Mouse (Mus musculus): ENCODE data around the gene Arfgap3.

Arfgap3 gene

DNA sequence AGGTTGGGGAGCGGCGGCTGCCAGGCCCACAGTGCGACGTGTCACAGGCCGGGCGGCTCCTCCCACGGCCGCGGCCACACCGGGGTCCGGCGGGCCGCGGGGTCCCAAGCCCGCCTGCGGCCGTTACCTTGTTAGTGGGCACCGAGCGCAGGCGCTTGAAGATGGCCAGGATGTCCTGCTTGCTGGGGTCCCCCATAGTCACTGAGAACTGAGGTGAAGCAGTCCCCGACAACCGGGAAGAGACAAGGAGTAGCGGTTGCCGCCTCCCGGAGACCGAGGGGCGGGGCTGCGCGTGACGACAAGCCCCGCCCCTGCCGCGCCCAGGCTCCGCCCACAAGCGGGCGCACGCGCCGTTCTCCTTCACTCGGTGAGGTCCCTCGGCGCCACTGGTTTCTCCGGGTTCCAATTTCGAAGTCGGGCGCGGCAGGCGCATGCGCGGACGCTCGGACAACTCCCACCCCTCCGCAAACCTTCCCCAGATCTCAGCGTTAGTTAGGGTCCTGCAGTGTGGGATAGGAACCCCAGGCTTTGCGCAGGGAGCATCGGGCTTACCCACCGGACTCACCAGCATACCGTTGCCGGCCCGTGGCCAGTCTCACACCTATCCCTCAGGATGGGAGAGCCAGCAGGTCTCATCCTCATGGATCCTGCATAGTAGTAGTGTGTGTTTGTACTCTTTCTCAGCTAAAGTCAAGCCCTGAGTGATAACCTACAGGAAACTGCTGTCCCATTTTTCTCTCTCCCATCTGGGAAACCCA lies at the start of gene Arfgap3:
Gene Arfgap3, minus strand, starts transcription at position 294 of the 758 bp plus-strand sequence.
- TF ChIP-seq GATA4 (IDR thresholded peaks at IDR 0.05; ENCODE audit: insufficient replicate concordance, low read length), result no peak; the same call in 1 of the 2 replicates

DNA sequence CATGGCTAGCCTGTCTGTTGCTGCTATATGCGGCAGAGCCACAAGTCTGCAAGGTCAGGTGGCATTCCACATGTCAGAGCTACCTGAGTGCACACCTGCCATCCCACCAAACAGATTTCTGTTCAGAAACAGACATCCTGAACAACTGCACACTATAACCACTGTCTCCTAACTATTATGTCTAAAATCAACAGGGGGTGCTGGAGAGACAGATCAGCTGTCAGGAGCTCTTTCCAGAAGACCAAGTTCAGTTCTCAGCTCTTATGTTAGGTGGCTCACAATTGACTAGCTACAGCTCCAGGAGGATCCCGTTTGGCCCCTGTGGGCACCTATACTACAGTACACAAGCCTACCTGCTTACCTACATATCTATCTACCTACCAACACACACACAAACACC lies 42.7 kb upstream of the Arfgap3 start:
- no peak for TF ChIP-seq GATA4 (IDR thresholded peaks at IDR 0.05; ENCODE audit: insufficient replicate concordance, low read length)

DNA sequence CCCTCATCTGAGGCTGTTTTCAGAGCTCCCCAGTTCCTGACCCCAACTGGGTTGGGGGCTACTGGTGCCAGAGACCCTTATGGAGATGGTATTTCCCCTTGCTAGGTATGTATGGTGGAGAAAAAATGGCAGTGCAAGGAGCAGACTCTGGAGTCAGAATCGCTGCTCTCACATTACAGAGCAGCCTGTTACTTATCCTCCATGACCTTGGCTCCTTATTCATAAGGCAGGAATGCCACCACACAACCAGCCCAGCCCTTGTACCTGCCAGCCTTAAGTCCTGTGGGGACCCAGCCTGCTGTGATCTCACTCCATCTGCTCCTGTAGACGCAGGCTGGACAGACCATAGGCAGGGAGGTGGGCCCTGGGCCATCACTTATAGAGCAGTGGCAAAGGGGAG lies 37.9 kb upstream of the Arfgap3 start:
- TF ChIP-seq GATA4 (IDR thresholded peaks at IDR 0.05; ENCODE audit: insufficient replicate concordance, low read length), result no peak

DNA sequence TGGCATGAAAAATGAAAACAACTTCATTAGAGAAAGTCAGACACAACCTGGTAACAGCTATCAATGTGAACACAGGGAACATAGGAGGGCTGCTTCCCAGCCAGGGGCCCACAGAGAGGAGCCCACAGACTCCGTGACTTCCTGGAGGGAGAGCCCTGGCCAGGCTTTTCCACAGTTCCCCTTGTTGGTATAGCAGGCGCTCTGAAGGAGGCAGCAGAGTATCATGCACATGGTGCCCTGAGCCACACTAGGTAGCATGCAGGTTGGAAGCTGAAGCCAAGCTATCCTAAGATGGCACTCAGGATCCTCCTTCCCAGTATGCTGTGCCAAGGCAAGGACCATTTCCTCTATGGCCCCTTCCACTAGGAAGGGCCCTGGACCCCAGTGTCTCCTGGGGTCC lies 33.6 kb upstream of the Arfgap3 start:
- TF ChIP-seq GATA4 (IDR thresholded peaks at IDR 0.05; ENCODE audit: insufficient replicate concordance, low read length), result no peak

DNA sequence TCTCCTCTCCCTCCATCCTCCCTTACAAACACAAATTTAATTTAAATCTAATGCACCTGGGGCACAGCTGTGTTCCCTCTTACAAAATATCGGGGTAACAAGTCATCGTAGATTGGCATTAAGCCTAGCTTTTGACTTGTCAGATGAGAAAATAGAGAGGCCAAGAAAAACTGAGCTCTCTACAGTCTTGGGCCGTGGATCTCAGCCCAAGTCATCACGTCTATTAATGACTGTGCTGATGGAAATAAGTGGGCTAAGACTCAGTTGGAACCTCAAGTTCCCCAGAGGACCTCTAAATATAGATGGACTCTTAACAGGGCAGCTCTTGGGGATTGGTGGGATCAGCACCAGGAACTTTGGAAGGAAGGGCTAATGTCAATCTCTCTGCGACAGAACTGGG lies 33.1 kb upstream of the Arfgap3 start:
- TF ChIP-seq GATA4 (IDR thresholded peaks at IDR 0.05; ENCODE audit: insufficient replicate concordance, low read length), result no peak

DNA sequence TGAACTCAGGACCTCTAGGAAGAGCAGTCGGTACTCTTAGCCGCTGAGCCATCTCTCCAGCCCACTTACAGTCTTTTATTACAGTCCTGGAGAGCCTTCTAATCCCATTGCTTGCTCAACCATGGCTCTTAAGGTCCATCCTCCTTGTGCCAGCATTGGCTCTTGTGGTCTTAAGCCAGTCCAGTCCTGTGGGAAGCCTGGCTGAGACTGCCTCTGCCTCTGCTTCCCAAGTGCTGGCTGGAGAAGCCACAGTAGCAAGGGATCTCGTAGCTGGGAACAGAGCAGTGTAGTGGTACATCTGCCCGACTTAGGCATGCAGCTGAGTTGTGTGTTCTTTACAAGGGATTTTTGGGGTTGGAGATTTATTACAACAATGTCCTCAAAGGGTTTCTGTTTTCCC lies 32.4 kb upstream of the Arfgap3 start:
- TF ChIP-seq GATA4 (IDR thresholded peaks at IDR 0.05; ENCODE audit: insufficient replicate concordance, low read length), result no peak

DNA sequence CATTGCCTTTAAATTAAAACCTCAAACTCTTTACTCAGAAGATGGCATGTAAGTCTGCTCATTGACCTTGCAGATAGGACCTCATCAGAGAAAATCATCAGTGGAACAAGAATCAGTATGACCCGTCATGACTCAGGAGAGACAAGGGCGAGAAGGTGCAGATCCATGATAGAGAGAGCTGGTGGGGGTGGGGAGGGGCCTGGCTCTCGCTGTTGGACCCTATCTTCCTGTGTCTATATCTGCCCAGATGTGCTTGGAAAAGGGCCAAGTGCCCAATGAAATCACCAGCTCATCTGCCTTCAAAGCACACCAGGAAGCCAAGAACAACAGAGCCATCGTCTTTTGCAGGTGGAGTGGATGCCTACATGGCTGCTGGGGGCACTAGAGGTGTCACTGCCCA lies 27.1 kb upstream of the Arfgap3 start:
- TF ChIP-seq GATA4 (IDR thresholded peaks at IDR 0.05; ENCODE audit: insufficient replicate concordance, low read length), result no peak

DNA sequence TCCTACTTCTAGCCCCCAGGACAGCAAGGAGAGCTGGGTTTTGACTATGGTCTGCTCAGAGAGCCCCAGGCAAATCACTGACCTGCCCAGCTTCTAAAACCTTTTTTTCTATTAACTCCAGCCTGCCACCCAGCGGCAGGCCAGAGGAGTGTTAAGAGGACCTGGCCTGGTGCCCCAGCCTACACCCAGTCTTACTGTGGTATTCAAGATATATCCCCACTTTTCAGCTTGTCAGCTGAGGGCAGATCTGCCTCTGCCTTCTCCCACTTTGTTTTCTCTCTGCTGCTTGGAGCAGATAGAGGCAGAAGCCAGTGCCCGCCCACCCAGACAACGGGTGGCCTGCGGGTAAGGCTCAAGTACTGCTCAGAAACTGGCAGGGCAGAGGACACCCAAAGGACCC lies 25.1 kb upstream of the Arfgap3 start:
- no peak for TF ChIP-seq GATA4 (IDR thresholded peaks at IDR 0.05; ENCODE audit: insufficient replicate concordance, low read length)

DNA sequence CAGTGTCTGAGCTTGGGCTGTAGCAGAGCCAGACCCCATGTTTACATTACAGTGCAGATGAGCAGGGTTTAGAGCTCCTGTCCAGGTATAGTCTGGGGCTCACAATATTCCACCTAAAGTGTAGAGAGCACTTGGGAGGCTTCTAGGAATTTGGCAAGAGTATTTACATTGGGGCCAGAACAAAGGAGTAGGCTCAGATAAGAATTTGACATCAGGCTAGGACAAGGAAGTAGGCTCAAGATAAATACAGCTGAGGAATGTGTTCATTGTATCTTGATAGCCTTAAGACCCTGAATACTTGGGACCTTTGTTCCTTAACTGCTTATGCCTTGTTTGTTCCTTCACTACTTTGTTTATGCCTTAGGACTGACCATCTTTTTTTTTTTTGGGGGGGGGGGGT lies 24.0 kb upstream of the Arfgap3 start:
- peak; percentile 91 for TF ChIP-seq GATA4 (IDR thresholded peaks at IDR 0.05; ENCODE audit: insufficient replicate concordance, low read length)

DNA sequence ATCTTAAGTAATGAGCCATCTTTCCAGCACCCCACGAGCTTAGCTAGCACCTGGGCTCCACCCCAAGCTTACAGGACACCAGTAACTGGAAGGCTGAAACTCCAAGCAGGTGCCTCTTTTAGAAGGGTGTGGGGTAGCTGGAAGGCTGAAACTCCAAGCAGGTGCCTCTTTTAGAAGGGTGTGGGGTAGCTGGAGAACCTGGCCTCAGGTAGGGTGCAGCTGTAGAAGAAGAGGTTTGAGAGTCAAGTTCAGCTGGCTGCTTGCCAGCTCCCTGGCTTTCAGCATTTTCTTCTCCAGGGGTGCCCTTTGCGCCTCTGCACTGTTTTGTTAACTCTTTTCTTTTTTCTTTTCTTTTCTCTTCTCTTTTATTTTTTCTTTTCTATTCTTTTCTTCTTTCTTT lies 18.2 kb upstream of the Arfgap3 start:
- TF ChIP-seq GATA4 (IDR thresholded peaks at IDR 0.05; ENCODE audit: insufficient replicate concordance, low read length), result no peak

DNA sequence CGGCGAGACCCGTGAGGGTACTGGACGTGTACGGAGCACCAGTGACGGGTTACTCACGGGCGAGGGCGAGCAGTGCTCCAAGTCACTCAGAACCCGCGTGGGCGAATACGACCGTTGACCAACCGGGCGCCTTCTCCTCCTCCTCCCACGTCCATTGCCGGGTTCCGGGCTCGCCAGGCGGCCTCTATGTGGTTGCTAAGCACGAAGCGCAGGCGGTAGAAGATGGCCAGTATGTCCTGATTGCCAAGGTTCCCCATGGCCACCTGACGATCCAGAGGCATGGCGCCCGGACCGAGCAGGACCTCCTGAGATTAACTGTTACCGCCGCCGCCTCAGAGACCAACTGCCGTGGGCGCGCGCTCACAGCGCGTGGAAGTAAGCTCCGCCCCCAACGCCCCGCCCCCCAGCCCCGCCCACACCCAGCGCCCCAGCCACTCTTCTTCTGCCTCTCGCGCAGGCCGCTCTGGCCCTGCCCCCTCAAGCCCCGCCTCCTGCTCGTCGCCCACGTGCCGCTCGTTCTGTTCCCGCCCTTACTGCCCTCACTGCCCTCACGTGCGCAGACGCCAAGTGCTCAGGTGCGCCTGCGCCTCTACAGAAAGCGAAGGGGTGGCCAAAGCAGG lies 17.0 kb upstream of the Arfgap3 start:
- TF ChIP-seq GATA4 (IDR thresholded peaks at IDR 0.05; ENCODE audit: insufficient replicate concordance, low read length), result no peak

DNA sequence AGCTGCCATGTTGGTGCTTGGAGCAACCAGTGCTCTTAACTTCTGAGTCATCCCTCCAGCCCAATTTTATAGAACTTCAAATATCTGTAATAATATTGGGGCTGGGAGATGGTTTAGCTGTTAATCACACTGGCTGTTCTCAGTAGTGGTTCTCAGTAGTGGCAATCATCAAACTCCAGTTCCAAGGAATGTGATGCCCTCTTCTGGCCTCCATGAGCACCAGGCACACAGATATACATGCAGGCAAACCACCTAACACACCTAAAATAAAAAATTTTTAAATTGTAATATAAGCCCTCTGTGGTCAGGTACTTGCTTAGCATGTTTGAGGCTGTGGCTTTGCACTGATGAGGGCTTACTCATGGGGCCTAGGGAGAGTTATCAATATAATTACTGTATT lies 15.7 kb upstream of the Arfgap3 start:
- TF ChIP-seq GATA4 (IDR thresholded peaks at IDR 0.05; ENCODE audit: insufficient replicate concordance, low read length), result no peak

DNA sequence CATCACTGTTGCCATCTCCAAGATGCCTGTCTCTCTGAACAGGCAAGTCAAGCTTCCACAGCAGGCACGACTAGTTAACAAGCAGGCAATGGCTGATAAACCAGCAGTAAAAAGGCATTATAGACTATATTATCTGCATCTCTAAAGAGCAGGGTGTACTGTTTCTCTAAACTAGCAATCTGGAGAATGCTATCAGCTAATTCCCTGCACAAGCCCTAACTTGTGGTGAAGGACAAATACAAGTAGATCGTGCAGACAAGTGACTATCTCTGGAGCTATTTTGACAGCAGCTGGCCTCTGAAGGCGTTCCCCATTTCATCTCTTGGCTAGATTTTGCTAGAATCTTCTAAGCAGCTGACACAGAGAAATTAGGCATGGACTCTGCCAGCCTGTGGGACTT lies 14.1 kb upstream of the Arfgap3 start:
- no peak for TF ChIP-seq GATA4 (IDR thresholded peaks at IDR 0.05; ENCODE audit: insufficient replicate concordance, low read length)

DNA sequence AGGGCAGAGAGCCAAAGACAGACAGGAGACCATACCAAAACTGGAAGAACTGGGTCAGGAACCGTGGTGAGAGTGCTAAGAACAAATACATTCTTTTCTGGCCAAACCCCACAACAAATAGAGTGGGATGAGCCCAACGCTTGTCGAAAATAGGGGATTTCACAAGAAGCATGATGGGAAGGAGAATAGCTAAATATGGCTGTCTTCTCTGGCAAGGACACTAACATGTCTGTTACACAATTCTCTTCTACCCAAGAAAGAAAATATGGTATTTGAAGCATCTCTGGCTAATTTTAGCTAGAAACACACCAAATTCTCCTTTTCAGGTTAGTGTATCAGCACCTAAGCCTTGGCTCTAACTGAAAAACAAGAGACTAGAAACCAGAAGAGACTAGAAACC lies 10.1 kb upstream of the Arfgap3 start:
- no peak for TF ChIP-seq GATA4 (IDR thresholded peaks at IDR 0.05; ENCODE audit: insufficient replicate concordance, low read length)

DNA sequence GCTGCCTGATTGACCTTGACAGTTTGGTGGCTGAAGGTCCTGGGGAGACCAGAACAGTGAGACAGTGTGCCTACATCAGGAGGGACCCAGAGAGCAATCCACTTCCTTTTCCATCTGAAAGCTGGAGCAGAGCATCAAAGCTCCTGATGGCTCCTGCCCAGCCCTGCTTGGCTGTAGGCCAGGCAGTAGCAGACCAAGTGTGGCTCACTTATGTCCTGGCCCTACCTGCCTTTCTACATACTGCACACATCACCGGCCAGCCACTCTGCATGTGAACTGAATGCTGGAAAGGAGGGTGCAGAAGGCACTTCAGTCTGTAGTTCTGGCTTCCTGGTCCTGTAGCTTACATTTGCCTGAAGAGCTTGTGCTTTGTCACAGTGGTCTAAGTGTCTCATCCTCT lies 8.4 kb upstream of the Arfgap3 start:
- TF ChIP-seq GATA4 (IDR thresholded peaks at IDR 0.05; ENCODE audit: insufficient replicate concordance, low read length), result no peak

DNA sequence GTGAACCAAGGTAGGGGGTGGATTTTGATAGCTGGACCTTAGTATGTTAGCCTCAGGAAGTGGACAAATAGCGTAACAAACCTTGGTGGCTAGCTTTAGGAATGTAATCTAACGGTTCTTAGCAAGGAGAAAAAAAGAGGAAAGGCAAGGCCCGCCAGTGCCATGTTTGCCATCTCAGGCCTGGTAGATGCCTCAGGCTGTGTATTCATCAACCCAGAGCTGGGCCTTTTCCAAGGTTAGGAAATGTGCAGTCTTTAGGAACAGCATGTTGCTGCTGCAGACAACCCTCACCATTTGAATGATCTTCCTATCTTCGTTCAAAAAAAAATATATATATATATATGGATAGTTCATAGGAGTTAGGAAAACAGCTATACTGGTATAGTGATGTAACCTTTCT lies 1.5 kb upstream of the Arfgap3 start:
- no peak for TF ChIP-seq GATA4 (IDR thresholded peaks at IDR 0.05; ENCODE audit: insufficient replicate concordance, low read length)

DNA sequence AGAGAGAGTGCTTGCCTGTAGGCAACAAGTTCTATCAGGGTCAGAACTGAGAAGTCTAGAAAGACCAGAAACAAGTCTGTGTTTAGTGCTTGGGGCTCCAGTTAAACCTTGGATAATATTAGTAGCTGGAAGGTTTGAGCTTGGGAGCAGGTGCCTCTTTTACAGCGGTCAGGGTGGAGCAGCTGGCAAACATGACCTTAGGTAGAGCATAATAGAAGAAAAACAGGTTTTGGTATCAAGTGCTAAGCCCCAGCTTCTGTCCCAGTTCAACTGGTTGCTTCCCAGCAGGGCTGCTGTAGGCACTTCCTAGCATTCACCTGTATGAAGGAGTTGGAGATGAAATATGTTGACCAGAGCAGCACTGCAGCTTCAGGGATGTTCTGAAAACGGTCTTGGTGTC lies 812 bp upstream of the Arfgap3 start:
- TF ChIP-seq GATA4 (IDR thresholded peaks at IDR 0.05; ENCODE audit: insufficient replicate concordance, low read length), result no peak

All from liver, adult (tissue).